Mouse (Mus musculus) liver, adult (tissue): Measurements from ENCODE around the gene Phactr4.

ENCODE experiments used
- GATA4 ChIP-seq: IDR thresholded peaks from 2 replicates; pipeline ENCODE4 v1.6.1; 2014; ENCODE audit warnings: mild to moderate bottlenecking, low read length; ENCODE audit not compliant: insufficient replicate concordance

Phactr4 gene

GRCm38 (mm10) chr4:132396251-132396650 lies 26.0 kb downstream of the Phactr4 start:
- no peak for TF ChIP-seq GATA4

- TF ChIP-seq GATA4: no peak
Observed at GRCm38 (mm10) chr4:132391063-132391740, 31.1 kb downstream of the Phactr4 start.

GRCm38 (mm10) chr4:132389302-132389701 lies 33.0 kb downstream of the Phactr4 start:
- TF ChIP-seq GATA4: no peak

- no peak for TF ChIP-seq GATA4
Observed at GRCm38 (mm10) chr4:132387617-132388016, 34.7 kb downstream of the Phactr4 start.

GRCm38 (mm10) chr4:132386846-132387245 lies 35.4 kb downstream of the Phactr4 start:
- no peak for TF ChIP-seq GATA4

GRCm38 (mm10) chr4:132385771-132386410 lies 36.4 kb downstream of the Phactr4 start:
- TF ChIP-seq GATA4: no peak

GRCm38 (mm10) chr4:132383455-132383854 lies 38.8 kb downstream of the Phactr4 start:
- TF ChIP-seq GATA4: no peak

GRCm38 (mm10) chr4:132382296-132382695 lies 40.0 kb downstream of the Phactr4 start:
- TF ChIP-seq GATA4: no peak

GRCm38 (mm10) chr4:132380965-132381616 lies 41.2 kb downstream of the Phactr4 start:
- TF ChIP-seq GATA4: no peak

- TF ChIP-seq GATA4: no peak
Observed at GRCm38 (mm10) chr4:132373820-132374219, 48.5 kb downstream of the Phactr4 start.

- no peak for TF ChIP-seq GATA4
Observed at GRCm38 (mm10) chr4:132369953-132370750, 52.1 kb downstream of the Phactr4 start.

GRCm38 (mm10) chr4:132367480-132368201 lies 54.6 kb downstream of the Phactr4 start:
- no peak for TF ChIP-seq GATA4

GRCm38 (mm10) chr4:132365450-132366060 lies 56.7 kb downstream of the Phactr4 start:
- no peak for TF ChIP-seq GATA4

GRCm38 (mm10) chr4:132363487-132363886 lies 58.8 kb downstream of the Phactr4 start:
- no peak for TF ChIP-seq GATA4
